In the genomic region with DNA sequence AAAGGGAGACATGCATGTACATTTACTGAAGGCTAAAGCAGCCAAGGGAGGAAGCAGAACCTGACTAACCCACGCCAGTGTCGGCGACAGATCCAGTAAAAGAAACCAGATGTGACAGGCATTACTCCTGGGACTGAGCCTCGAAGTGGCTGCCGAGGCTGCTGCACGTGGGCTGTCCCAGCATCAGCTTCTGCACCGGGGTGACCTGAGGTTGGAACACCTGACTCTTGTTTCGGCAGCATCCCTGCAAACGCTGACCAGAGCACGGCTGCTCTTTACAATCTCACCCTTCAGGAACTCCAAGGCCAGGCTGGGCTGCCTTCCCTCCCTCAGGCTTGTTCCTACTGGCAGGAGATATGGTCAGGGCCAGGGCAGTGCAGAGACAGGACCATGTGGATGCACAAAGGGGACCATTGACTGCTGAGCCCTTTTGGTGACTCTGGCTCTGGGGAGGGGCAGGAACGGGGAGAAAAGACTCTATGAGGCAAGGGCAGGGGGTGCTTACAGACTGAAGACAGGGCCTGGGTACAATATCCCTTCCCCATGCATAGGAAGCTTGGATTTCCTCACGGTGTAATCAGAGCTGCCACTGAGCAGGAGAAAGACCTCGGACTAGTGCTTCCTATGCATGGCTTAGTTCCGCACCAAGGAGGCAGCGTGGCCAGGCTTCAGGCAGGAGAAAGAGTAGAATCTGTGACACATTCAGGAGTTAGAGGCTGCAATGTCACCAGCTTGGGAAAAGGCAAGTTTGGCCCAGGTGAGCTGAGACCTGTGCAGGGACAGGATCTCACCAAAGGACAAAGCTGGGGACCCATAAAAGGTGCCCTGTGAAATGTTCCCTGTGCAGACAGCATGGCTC, we compare ENCODE assay signal across 14 mouse cellular contexts. TPM values are rescaled to one million over a fixed set of nuclear protein-coding genes. Genes with fewer than 3 reads are reported as not detected.
DNase-seq lines count a peak whose midpoint lies in the region; ATAC-seq lines count a peak whose summit lies in the region.
"Had no signal": no experiment of that assay in that cellular context is flagged by ENCODE, and none has a peak within 500 bp of the region (broad histone marks: within the 10 kb centered on the region; RNA-seq: fewer than 3 reads in every experiment).

No protein-coding gene starts in this region.

- H3K4me1 ChIP-seq in heart, embryonic 13.5 days: peaks cover 47% of the 10 kb centered on the region
- peaks cover 45% of the 10 kb centered on the region for H3K4me1 ChIP-seq in limb, embryonic 11.5 days (ENCODE audit: control insufficient read depth, insufficient read depth, low read length)
- H3K4me1 ChIP-seq in liver, embryonic 11.5 days (replicated peaks; ENCODE audit: control insufficient read depth, insufficient read depth, low read length): peaks cover 3% of the 10 kb centered on the region; the same call in 1 of the 2 replicates

- no peaks in the 10 kb centered on the region for H3K9me3 ChIP-seq in heart, embryonic 13.5 days
- H3K9me3 ChIP-seq in limb, embryonic 11.5 days (ENCODE audit: control insufficient read depth, low read length): no peaks in the 10 kb centered on the region
- H3K9me3 ChIP-seq in liver, embryonic 11.5 days (ENCODE audit: control insufficient read depth, low read length): no peaks in the 10 kb centered on the region
- H3K9me3 ChIP-seq: liver, embryonic 13.5 days; stomach, embryonic 15.5 days had no signal

- H3K36me3 ChIP-seq in heart, embryonic 13.5 days: no peaks in the 10 kb centered on the region
- no peaks in the 10 kb centered on the region for H3K36me3 ChIP-seq in limb, embryonic 11.5 days (ENCODE audit: control insufficient read depth, insufficient read depth, low read length)
- no peaks in the 10 kb centered on the region for H3K36me3 ChIP-seq in liver, embryonic 11.5 days (ENCODE audit: control insufficient read depth, insufficient read depth, low read length)
- H3K36me3 ChIP-seq: liver, embryonic 13.5 days; stomach, embryonic 15.5 days had no signal

- peak overlapping the region; percentile 33 for H3K9ac ChIP-seq in heart, embryonic 13.5 days
- H3K9ac ChIP-seq in limb, embryonic 11.5 days (ENCODE audit: low read length): no peak overlapping the region
- no peak overlapping the region for H3K9ac ChIP-seq in liver, embryonic 11.5 days (ENCODE audit: low read depth, low read length)
- H3K9ac ChIP-seq: liver, embryonic 13.5 days; stomach, embryonic 15.5 days had no signal

- DNase-seq in heart, postnatal 36 days: no peak
- DNase-seq in MN1 (ENCODE audit: low spot score): peak; percentile 50
- peak; percentile 70 for DNase-seq in brain, adult 2 months (ENCODE audit: low read depth, low spot score)
- peak; percentile 60 for DNase-seq in limb, embryonic 11.5 days (ENCODE audit: low spot score)
- DNase-seq in liver, embryonic 11.5 days (ENCODE audit: low spot score): no peak
- DNase-seq: cerebellum, adult 11 months; heart, adult 11 months; kidney, adult 11 months; liver, embryonic 13.5 days; lung, postnatal 4 days; right cerebral cortex, postnatal 25 days had no signal

- intact Hi-C loops in heart, postnatal 36 days (cut with DNase I): loop anchor here (2.0 kb wide), 1 partner anchor 16 kb away; no protein-coding TSS in a partner anchor

- H3K27me3 ChIP-seq in heart, embryonic 13.5 days (replicated peaks): no peaks in the 10 kb centered on the region; the same call in 1 of the 2 replicates
- no peaks in the 10 kb centered on the region for H3K27me3 ChIP-seq in limb, embryonic 11.5 days (ENCODE audit: control insufficient read depth, insufficient read depth, low read length)
- H3K27me3 ChIP-seq in liver, embryonic 11.5 days (replicated peaks; ENCODE audit: control insufficient read depth, insufficient read depth, low read length): no peaks in the 10 kb centered on the region
- H3K27me3 ChIP-seq: liver, embryonic 13.5 days; stomach, embryonic 15.5 days had no signal

- ATAC-seq in heart, embryonic 13.5 days (ENCODE audit: extremely low read depth, insufficient number of reproducible peaks, low FRiP score, low TSS enrichment): no peak
- ATAC-seq in limb, embryonic 11.5 days (ENCODE audit: insufficient number of reproducible peaks, low FRiP score, low TSS enrichment, low read depth): no peak
- no peak for ATAC-seq in liver, embryonic 11.5 days (replicated peaks; ENCODE audit: low FRiP score)
- no peak for ATAC-seq in activated CD4-positive, CD25-positive, alpha-beta regulatory T cell, adult 4 months

- peak overlapping the region; percentile 82 for H3K27ac ChIP-seq in heart, embryonic 13.5 days (replicated peaks)
- H3K27ac ChIP-seq in limb, embryonic 11.5 days (replicated peaks; ENCODE audit: low read depth, low read length): peak overlapping the region; percentile 97
- no peak overlapping the region for H3K27ac ChIP-seq in liver, embryonic 11.5 days (ENCODE audit: low read depth, low read length)
- H3K27ac ChIP-seq: liver, embryonic 13.5 days had no signal

- WGBS in heart, embryonic 13.5 days: 44% methylated on average over 15 of the region's 15 CpGs
- 20% methylated on average over 15 of the region's 15 CpGs for WGBS in limb, embryonic 11.5 days
- WGBS in liver, embryonic 11.5 days: 68% methylated on average over 15 of the region's 15 CpGs

- H3K4me2 ChIP-seq in heart, embryonic 13.5 days: no peak overlapping the region
- no peak overlapping the region for H3K4me2 ChIP-seq in limb, embryonic 11.5 days (ENCODE audit: low read depth, severe bottlenecking)
- no peak overlapping the region for H3K4me2 ChIP-seq in liver, embryonic 11.5 days
- H3K4me2 ChIP-seq: liver, embryonic 13.5 days; stomach, embryonic 15.5 days had no signal

- H3K4me3 ChIP-seq in heart, embryonic 13.5 days: no peak overlapping the region
- H3K4me3 ChIP-seq in limb, embryonic 11.5 days (ENCODE audit: low read depth, low read length): no peak overlapping the region
- H3K4me3 ChIP-seq in liver, embryonic 11.5 days (ENCODE audit: low read depth, low read length): no peak overlapping the region
- H3K4me3 ChIP-seq: liver, embryonic 13.5 days; stomach, embryonic 15.5 days had no signal

RNA-seq across cellular contexts. Expression of gene Faap20, which starts 35.1 kb away (rescaled TPM):
- 63.2 and 71.1 TPM in 2 replicates for polyA plus RNA-seq in heart, embryonic 13.5 days (2015; fragmentation: Nextera tagmentation; extraction: Ambion mirVana)
- total RNA-seq in heart, postnatal 36 days (2021): 10 to 100 TPM; 14.5 to 18.3 TPM
- polyA plus RNA-seq in limb, embryonic 11.5 days (2014; fragmentation: Nextera tagmentation; extraction: Ambion mirVana): 103 and 104 TPM in 2 replicates
- polyA plus RNA-seq in liver, embryonic 11.5 days (2014; fragmentation: Nextera tagmentation; extraction: Ambion mirVana): 50.1 and 55.0 TPM in 2 replicates
- 10 to 100 TPM; 45.1 to 54.9 TPM for polyA plus RNA-seq in activated CD4-positive, CD25-positive, alpha-beta regulatory T cell, adult 4 months (2017; shearing (Covaris generic))

Comparison
In these comparisons a context has a peak if more than half of its experiments do, and no peak if none do; other contexts are left out.
1. DNase-seq: peak in MN1 (single experiment), brain, adult 2 months (single experiment) and limb, embryonic 11.5 days (single experiment); none in heart, postnatal 36 days (0 of 2) and liver, embryonic 11.5 days (single experiment).